Mouse (Mus musculus) forebrain, embryonic 11.5 days (tissue): ENCODE results near the gene Lpp. TPM values are rescaled to one million over a fixed set of nuclear protein-coding genes. Genes with fewer than 3 reads are reported as not detected.

Source experiments
- ATAC-seq: fragments of 200-750 bp; cut with Nextera tagmentation; replicated peaks from 2 replicates; pipeline ENCODE4 v1.8.0; 2017; ENCODE audit warnings: moderate TSS enrichment; ENCODE audit not compliant: low FRiP score
- DNase-seq: peaks from one replicate; pipeline ENCODE4 v3.0.0-alpha.2; 2017; ENCODE audit warnings: low spot score
- H3K27ac ChIP-seq: fragments of 300-500 bp; sonication (generic); 2 replicates; pipeline ENCODE4 v1.5.1; 2014; ENCODE audit warnings: low read depth, low read length
- H3K27me3 ChIP-seq: fragments of 300-500 bp; sonication (generic); 2 replicates; pipeline ENCODE4 v1.6.1; 2014; ENCODE audit warnings: mild to moderate bottlenecking, low read length, mixed read lengths; ENCODE audit not compliant: control insufficient read depth, insufficient read depth
- H3K36me3 ChIP-seq: fragments of 300-500 bp; sonication (generic); 2 replicates; pipeline ENCODE4 v1.6.1; 2014; ENCODE audit warnings: mild to moderate bottlenecking, low read length, moderate library complexity, mixed read lengths; ENCODE audit not compliant: control insufficient read depth, insufficient read depth
- H3K4me1 ChIP-seq: fragments of 300-500 bp; sonication (generic); replicated peaks from 2 replicates; pipeline ENCODE4 v1.6.1; 2014; ENCODE audit warnings: low read length, mixed read lengths; ENCODE audit not compliant: control insufficient read depth, insufficient read depth
- H3K4me2 ChIP-seq: fragments of 300-500 bp; sonication (generic); 2 replicates; pipeline ENCODE4 v1.6.1; 2014; ENCODE audit warnings: low read depth, mild to moderate bottlenecking, low read length, moderate library complexity, mixed read lengths; ENCODE audit not compliant: severe bottlenecking
- H3K4me3 ChIP-seq: fragments of 300-500 bp; sonication (generic); 2 replicates; pipeline ENCODE4 v1.5.1; 2014; ENCODE audit warnings: low read depth, low read length
- H3K9ac ChIP-seq: fragments of 300-500 bp; sonication (generic); 2 replicates; pipeline ENCODE4 v1.6.1; 2014; ENCODE audit warnings: low read length
- H3K9me3 ChIP-seq: fragments of 300-500 bp; sonication (generic); 2 replicates; pipeline ENCODE4 v1.6.1; 2016; ENCODE audit warnings: low read length, mixed read lengths; ENCODE audit not compliant: control insufficient read depth
- WGBS: fragments of 180-500 bp; shearing (Covaris S2); extraction: QIAGEN DNeasy Blood & Tissue Kit; methylation state at CpG from one replicate; pipeline ENCODE4 v1.1.7; 2014; 5-methylcytosine and 5-hydroxymethylcytosine counted together
- polyA plus RNA-seq: library from polyadenylated mRNA; unstranded; fragments of >200 nt; fragmentation: Nextera tagmentation; extraction: Ambion mirVana; gene quantifications from 2 replicates; pipeline ENCODE4 v1.2.1, GENCODE M21; 2014

Gene Lpp
- polyA plus RNA-seq, 1 experiment from 2014 or later, result 22.1 TPM

DNA sequence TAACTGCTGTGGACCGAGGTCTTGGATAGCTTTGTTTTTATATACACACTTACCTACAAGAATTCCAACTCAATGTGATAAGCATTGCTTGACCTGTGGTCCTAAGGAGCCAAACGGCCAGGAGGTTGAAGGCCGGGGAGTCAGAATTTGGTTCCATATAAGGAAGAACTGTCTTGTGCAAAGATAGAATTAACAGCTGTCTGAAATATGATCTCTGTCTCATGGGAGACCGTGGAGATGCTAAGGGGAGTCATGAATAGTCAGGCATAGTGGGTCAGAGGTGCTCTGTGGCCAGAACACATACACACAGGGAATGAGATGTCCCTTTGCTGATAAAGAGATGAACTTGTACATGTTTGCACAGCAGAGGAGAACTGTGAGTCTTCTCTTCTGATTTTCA lies 51.5 kb downstream of the Lpp start:
- DNase-seq (no peak), ATAC-seq (no peak)
- H3K9me3 ChIP-seq, result no peaks in the 10 kb centered on the region
- H3K9ac ChIP-seq, result no peak overlapping the region
- 75% methylated on average over 4 of the region's 4 CpGs for WGBS
- H3K27me3 ChIP-seq, result no peaks in the 10 kb centered on the region
- no peak overlapping the region for H3K4me3 ChIP-seq
- H3K27ac ChIP-seq, result no peak overlapping the region
- H3K36me3 ChIP-seq, result no peaks in the 10 kb centered on the region
- peaks cover 3% of the 10 kb centered on the region for H3K4me1 ChIP-seq
- H3K4me2 ChIP-seq, result no peak overlapping the region

DNA sequence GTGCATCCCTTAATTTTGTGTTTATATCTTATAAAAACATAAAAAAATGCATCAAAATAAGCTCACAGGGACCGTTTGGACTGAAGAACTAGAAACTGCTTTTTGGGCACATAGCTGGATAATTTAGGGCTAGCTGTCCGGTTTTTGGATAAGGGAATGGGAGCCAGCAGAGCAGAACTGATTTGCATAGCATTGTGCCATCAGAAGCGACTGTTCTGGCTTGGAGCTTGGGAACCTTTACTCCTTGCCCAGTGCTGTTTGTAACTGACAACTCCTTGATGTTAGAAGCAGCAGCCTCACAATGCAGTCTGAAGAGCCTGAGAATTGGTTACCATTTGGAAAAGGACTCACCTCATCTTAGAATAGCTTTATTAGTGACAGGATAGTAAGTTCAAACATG lies 52.2 kb downstream of the Lpp start:
- Histone ChIP-seq H3K27ac (no peak overlapping the region), H3K4me1 (peaks cover 3% of the 10 kb centered on the region), H3K9ac (no peak overlapping the region)

DNA sequence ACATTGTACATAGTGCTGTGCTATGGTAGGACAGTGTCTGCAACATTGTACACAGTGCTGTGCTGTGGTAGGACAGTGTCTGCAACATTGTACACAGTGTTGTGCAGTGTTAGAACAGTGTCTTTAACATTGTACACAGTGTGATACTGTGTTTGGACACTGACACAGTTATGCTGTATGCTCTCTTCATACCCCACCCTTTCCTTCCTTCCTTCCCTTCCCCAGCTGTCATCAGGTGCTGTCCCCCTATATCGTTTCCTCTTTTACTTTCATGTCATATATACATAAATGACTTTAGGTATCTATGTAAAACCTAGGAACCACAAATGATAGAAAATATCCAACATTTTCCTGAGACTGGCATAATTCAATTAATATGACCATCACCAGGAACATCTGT lies 53.1 kb downstream of the Lpp start:
- Histone ChIP-seq H3K9ac (no peak overlapping the region), H3K27me3 (no peaks in the 10 kb centered on the region), H3K27ac (no peak overlapping the region), H3K4me1 (peaks cover 3% of the 10 kb centered on the region), H3K4me2 (no peak overlapping the region), H3K9me3 (no peaks in the 10 kb centered on the region), H3K4me3 (no peak overlapping the region), H3K36me3 (no peaks in the 10 kb centered on the region)
- 81% methylated on average over 1 of the region's 1 CpGs for WGBS
- DNase-seq, result no peak
- no peak for ATAC-seq

More for the DNA sequence above, 52.2 kb downstream of the Lpp start:
- H3K27me3 ChIP-seq, result no peaks in the 10 kb centered on the region
- ATAC-seq (no peak), DNase-seq (no peak)
- H3K9me3 ChIP-seq, result no peaks in the 10 kb centered on the region
- H3K4me2 ChIP-seq, result no peak overlapping the region
- WGBS, result 75% methylated on average over 3 of the region's 3 CpGs
- no peaks in the 10 kb centered on the region for H3K36me3 ChIP-seq
- H3K4me3 ChIP-seq, result no peak overlapping the region

- Histone ChIP-seq H3K9ac (no peak overlapping the region), H3K36me3 (no peaks in the 10 kb centered on the region), H3K4me3 (no peak overlapping the region), H3K4me2 (no peak overlapping the region), H3K27me3 (no peaks in the 10 kb centered on the region), H3K9me3 (no peaks in the 10 kb centered on the region), H3K4me1 (peaks cover 3% of the 10 kb centered on the region; the same call in 1 of the 2 replicates), H3K27ac (no peak overlapping the region)
- DNase-seq, result no peak
- no peak for ATAC-seq
- WGBS, result 55% methylated on average over 7 of the region's 7 CpGs
Measured at GRCm38 (mm10) chr16:24447666-24448492, 54.6 kb downstream of the Lpp start.

DNA sequence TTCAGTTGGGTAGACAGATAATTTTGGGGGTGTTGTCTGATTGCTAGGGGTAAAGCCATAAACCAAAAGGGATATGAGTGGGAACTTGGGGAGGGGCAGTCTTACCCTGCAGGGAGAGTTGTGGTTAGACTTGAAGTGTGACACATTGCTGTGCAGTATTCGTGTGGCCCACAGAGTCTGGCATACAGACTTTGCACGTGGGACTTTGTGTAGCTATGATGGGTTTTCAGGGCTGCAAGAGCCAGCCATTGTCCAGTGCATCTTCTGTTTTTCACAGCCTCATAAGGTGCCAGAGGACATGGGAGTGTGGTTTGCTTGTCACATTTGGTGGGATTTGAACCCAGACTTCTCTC lies 55.2 kb downstream of the Lpp start:
- DNase-seq, result no peak
- Histone ChIP-seq H3K27ac (no peak overlapping the region), H3K4me2 (no peak overlapping the region), H3K9me3 (no peaks in the 10 kb centered on the region), H3K36me3 (no peaks in the 10 kb centered on the region), H3K9ac (no peak overlapping the region), H3K4me3 (no peak overlapping the region), H3K27me3 (no peaks in the 10 kb centered on the region), H3K4me1 (peaks cover 3% of the 10 kb centered on the region; the same call in 1 of the 2 replicates)
- ATAC-seq, result no peak
- 70% methylated on average over 2 of the region's 2 CpGs for WGBS

DNA sequence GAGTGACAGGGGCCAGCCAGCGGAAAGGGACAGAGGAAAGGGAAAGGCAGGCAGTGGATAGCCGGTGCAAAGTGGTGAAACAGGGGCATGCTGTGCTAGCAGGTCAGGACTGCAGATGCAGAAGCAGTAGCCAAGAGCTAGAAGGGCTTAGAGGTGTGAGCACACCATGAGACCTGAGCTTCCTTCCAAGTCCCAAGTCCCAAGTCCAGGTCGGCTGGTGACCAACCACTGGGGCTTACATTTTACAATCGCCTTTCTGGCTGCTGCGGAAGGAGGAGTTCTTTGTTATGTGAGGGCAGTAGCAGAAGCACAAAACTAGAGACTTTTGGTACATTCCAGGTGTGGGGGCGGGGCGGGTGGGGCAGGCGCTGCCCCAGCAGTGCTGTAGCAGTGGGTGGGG lies 56.5 kb downstream of the Lpp start:
- 17% methylated on average over 7 of the region's 8 CpGs for WGBS
- Histone ChIP-seq H3K4me3 (no peak overlapping the region), H3K9me3 (no peaks in the 10 kb centered on the region), H3K4me2 (no peak overlapping the region), H3K9ac (no peak overlapping the region), H3K4me1 (peaks cover 1% of the 10 kb centered on the region; the same call in 1 of the 2 replicates), H3K27me3 (no peaks in the 10 kb centered on the region), H3K36me3 (no peaks in the 10 kb centered on the region), H3K27ac (no peak overlapping the region)
- DNase-seq, result no peak
- no peak for ATAC-seq

DNA sequence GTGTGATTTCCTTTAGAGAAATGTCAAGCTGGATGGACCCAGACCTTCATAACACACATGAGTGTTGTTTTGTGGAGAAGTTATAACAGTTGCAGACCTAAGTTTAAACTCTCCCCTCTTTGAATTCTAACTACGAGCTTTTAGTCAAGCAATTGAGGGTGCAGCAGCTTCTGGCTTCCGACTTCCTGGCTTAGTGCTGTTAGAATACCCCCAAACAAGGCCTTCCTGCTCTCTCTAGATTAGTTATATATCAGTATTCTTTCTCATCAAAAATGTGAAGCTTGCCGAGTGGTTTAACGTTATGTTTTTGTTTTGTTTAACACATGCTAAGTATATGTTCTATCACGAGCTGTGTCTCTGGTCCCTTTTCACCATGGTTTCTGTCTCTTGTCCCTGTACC lies 56.9 kb downstream of the Lpp start:
- ATAC-seq (no peak), DNase-seq (no peak)
- H3K9ac ChIP-seq, result no peak overlapping the region
- no peak overlapping the region for H3K4me3 ChIP-seq
- H3K27ac ChIP-seq, result no peak overlapping the region
- H3K27me3 ChIP-seq, result no peaks in the 10 kb centered on the region
- H3K9me3 ChIP-seq, result no peaks in the 10 kb centered on the region
- H3K4me1 ChIP-seq, result peaks cover 1% of the 10 kb centered on the region; the same call in 1 of the 2 replicates
- no peaks in the 10 kb centered on the region for H3K36me3 ChIP-seq
- WGBS, result 64% methylated on average over 5 of the region's 5 CpGs
- no peak overlapping the region for H3K4me2 ChIP-seq

DNA sequence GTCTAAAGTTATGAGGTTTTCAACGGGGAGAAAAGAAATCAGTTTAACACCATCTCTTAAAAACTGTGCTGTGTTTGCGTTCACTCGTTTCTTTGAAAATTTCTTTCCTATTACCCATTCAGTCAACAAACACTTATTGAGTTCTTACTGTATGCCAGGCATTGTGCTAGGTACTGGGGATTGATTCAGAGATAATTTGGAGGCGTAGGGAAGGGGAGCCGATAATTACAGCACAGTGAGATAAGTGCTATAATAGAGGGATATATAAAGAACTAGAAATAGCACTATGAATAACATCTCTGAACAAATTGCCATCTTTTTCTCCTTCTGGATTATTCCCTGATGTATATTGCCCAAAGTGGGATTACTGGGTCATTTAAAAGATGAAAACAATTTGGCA lies 57.8 kb downstream of the Lpp start:
- H3K4me3 ChIP-seq, result no peak overlapping the region
- no peak overlapping the region for H3K27ac ChIP-seq
- H3K27me3 ChIP-seq, result no peaks in the 10 kb centered on the region
- 80% methylated on average over 5 of the region's 5 CpGs for WGBS
- no peaks in the 10 kb centered on the region for H3K36me3 ChIP-seq
- H3K9me3 ChIP-seq, result no peaks in the 10 kb centered on the region
- no peak overlapping the region for H3K4me2 ChIP-seq
- ATAC-seq (no peak), DNase-seq (no peak)
- no peak overlapping the region for H3K9ac ChIP-seq
- peaks cover 1% of the 10 kb centered on the region; the same call in 1 of the 2 replicates for H3K4me1 ChIP-seq

DNA sequence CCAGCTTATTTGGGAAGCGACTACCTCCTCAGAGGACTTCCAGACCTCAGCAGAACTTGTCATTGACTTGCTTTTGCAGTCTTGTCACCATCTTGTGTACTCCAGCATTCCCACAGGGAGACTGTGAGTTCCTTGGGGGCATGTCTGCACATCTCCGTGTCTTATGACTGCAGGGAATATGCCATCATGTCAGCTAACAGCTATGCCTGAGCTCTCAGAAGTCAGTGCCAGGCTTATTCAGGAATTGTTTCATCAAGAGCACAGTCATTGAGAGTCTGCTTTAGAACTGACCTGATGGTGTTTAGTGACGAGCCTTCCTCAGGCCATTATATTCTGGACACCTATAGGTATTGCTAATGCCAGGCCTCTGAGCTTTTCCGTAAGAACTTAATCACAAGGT lies 60.2 kb downstream of the Lpp start:
- Histone ChIP-seq H3K4me2 (no peak overlapping the region), H3K4me1 (peaks cover 1% of the 10 kb centered on the region; the same call in 1 of the 2 replicates), H3K36me3 (no peaks in the 10 kb centered on the region), H3K9me3 (no peaks in the 10 kb centered on the region), H3K27me3 (no peaks in the 10 kb centered on the region), H3K4me3 (no peak overlapping the region), H3K9ac (no peak overlapping the region), H3K27ac (no peak overlapping the region)
- ATAC-seq, result no peak
- WGBS, result 90% methylated on average over 4 of the region's 4 CpGs
- DNase-seq, result no peak
